Mouse (Mus musculus): ENCODE results near the gene Mmab.

- TF ChIP-seq CTCF (conservative IDR thresholded peaks at IDR 0.05; ENCODE audit: insufficient read depth, insufficient read length, low read depth, low read length) = no peak
- no peak for TF ChIP-seq POLR2A (IDR thresholded peaks at IDR 0.05; ENCODE audit: low read depth, low read length)
Observed at GRCm38 (mm10) chr5:114407810-114408209, 36.0 kb downstream of the Mmab start.
